Mouse (Mus musculus): Measurements from ENCODE around the gene Hnrnpul1.

Gene Hnrnpul1

GRCm38 (mm10) chr7:25689603-25690021 is 64.9 kb downstream of the Hnrnpul1 start:
- DNase-seq (ENCODE audit: low spot score in 2 of 2): no peak

DNA sequence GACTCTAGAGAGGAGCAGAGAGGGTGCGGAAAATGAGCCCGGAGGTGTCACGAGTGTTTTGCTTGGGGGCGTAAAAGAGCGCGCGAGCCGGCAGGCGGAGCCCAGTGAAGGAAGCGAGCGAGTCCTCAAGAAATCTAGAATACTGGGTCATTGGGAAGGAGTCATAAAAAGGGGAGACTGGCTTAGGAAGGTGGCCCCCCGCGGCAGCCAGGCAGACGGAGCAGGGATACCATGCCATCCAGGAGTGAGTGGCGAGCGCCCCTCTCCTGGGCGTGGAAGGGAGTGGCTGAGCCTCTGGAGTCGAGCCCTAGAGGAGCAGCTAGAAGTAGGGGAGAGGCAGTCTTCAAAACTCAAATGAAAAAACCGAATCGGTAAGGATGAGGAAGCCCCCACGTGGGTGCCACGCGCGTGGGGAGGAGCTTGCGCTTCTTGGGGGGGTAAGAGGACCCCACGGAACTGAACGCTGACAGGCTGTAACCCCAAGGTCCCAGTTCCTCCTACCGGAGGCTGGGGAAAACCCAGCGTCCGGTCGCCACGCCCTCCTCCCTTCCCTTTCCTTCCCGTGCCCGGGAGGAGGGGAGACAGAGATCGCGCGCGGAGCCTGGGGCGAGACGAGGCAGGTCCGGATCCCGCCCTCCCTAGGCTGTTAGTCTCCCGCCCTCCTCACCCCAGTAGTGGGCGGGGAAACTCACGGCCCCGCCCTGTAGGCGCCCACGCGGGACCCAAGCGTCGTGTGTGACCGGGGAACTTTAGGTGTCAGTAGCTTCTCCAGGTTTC is 65.6 kb downstream of the Hnrnpul1 start:
- DNase-seq (ENCODE audit: low spot score in 2 of 2): no peak

DNA sequence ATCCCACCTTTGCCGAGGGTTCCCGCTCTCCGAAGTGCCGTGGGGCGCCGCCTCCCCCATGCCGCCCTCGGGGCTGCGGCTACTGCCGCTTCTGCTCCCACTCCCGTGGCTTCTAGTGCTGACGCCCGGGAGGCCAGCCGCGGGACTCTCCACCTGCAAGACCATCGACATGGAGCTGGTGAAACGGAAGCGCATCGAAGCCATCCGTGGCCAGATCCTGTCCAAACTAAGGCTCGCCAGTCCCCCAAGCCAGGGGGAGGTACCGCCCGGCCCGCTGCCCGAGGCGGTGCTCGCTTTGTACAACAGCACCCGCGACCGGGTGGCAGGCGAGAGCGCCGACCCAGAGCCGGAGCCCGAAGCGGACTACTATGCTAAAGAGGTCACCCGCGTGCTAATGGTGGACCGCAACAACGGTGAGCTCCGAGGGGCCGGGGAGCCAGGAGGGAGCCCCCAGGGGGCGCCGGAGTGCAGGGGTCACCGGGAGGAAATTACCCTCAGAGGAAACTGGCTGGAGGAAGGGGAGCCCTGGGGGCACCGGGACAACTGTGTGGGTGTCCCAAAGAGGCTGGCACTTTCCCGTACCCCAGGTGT is 66.7 kb downstream of the Hnrnpul1 start:
- no peak for DNase-seq (ENCODE audit: low spot score in 2 of 2)

DNA sequence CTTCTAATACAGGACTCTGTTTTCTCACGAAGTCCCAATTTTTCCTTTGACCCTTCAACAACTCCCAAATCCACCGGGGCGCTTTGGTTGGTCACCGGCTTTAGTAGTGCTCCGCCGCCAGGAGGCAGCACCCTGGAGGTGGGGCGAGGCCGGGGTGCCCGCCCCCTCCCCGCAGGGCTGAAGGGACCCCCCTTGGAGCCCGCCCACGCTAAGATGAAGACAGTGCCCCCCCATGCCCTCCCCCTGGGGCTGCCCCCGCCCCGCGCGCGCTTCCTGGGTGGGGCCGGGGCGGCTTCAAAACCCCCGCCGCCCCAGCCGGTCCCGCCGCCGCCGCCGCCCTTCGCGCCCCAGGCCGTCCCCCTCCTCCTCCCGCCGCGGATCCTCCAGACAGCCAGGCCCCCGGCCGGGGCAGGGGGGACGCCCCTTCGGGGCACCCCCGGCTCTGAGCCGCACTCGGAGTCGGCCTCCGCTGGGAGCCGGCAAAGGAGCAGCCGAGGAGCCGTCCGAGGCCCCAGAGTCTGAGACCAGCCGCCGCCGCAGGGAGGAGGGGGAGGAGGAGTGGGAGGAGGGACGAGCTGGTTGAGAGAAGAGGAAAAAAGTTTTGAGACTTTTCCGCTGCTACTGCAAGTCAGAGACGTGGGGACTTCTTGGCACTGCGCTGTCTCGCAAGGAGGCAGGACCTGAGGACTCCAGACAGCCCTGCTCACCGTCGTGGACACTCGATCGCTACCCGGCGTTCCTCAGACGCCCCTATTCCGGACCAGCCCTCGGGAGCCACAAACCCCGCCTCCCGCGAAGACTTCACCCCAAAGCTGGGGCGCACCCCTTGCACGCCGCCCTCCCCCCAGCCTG is 67.7 kb downstream of the Hnrnpul1 start, which contains the start of gene Tgfb1:
Gene Tgfb1 (plus strand): TSS at position 323 of the 852 bp plus-strand sequence.
- DNase-seq (ENCODE audit: low spot score in 2 of 2): no peak

- DNase-seq (ENCODE audit: low spot score in 2 of 2): no peak
Measured at GRCm38 (mm10) chr7:25685926-25686470, 68.6 kb downstream of the Hnrnpul1 start.

GRCm38 (mm10) chr7:25684659-25685058 is 69.9 kb downstream of the Hnrnpul1 start:
- DNase-seq (ENCODE audit: low spot score in 2 of 2): no peak

GRCm38 (mm10) chr7:25683474-25684180 is 70.9 kb downstream of the Hnrnpul1 start:
- DNase-seq (ENCODE audit: low spot score in 2 of 2): no peak

DNA sequence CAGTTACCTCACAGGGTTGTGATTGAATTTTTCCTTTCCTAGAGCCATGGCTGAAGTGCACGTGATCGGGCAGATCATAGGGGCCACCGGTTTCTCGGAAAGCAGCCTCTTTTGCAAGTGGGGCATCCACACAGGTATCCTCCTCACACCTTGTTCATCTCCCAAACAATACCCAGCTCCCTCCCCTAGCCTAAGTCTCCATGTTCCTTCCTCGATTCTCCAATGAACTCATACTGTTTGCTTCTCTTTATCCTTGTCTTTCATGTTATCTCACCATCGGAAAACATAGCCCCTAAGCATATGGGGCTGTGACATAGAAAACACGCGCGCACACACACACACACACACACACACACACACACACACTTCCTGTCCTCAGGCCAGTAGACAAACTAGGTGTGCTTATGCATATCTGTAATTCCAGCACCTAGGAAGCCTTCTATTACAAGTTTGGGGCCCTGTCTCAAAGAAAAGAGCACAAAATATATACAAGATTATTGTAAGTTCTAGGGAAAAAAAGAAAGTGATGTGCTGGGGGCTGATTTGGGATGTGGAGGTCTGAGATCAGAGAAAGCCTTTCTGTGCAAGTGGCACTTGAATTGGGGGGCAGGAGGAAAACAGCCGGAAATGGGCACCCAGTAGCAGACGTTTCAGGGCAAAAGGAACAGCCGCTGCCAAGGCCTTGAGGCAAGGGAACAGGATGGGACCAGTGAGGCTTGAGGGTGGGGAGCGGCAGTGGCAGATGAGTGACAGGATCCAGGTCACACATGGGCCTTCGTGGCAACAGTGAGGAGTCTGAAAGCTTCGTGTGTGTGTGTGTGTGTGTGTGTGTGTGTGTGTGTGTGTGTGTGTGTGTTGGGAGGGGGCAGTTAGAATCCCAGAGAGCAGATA is 73.0 kb downstream of the Hnrnpul1 start:
- DNase-seq (ENCODE audit: low spot score in 2 of 2): no peak

DNA sequence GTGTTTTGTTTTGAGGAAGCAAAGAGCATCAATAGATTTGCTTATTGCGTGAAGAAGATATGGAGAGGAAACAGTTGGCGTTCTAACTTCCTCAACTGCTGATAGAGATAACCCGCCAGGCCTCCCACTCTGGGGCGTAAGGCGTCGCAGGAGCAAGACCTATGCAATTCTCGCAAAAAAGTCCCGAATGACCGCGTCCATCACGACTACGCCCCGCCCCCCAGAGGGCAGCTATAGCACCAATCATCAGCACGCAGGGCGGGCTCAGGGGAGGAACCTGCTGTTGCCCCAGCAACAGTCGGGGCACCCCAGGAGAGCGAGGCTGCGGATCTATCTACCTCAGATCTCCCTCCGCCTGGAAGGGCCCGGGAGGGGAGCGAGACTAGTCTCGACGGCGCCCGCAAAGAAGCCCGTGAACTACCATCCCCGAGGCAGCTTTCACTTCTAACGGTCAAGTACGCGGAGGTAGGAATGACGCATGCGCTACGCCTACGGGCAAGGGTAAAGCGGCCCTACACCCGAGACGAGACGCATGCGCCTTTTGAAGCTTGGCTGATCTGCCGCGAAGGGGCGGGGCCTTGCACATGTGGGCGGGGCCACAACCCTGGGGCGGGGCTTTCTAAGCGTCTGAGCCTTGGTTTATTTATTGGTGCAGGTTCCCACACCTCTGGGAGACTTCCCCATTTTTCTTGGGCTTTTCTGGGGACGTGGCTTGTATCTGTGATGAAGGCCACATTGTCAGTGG is 73.9 kb downstream of the Hnrnpul1 start, which contains the start of gene B9d2:
Gene B9d2 (plus strand): TSS at position 267 of the 745 bp plus-strand sequence.
- peak; percentile 91 to 92 for DNase-seq (ENCODE audit: low spot score in 2 of 2)

DNA sequence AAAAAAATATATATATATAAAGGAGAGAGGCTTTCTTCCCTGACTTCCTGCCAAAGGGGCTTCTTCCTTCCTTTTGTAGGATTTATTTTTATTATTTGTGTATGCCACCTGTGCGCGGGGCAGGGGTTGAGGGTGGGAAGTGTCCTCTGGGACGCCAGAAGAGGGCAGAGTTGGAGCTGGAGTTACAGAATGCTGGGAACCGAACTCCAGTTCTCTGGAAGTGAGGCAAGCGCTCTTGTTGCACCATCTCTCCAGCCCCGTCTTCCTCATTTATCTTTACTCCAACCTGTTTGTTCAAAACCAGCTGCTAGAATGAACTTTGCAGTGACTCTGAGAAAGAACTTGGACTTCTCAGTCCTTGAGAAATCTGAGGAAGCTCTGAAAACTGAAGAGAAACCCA is 74.6 kb downstream of the Hnrnpul1 start:
- DNase-seq (ENCODE audit: low spot score in 2 of 2): no peak

GRCm38 (mm10) chr7:25677013-25677412 is 77.5 kb downstream of the Hnrnpul1 start:
- no peak for DNase-seq (ENCODE audit: low spot score in 2 of 2)

GRCm38 (mm10) chr7:25676085-25676781 is 78.3 kb downstream of the Hnrnpul1 start:
- DNase-seq (ENCODE audit: low spot score in 2 of 2): peak; percentile 85 to 88

- no peak for DNase-seq (ENCODE audit: low spot score in 2 of 2)
Measured at GRCm38 (mm10) chr7:25675405-25675804, 79.2 kb downstream of the Hnrnpul1 start.

DNA sequence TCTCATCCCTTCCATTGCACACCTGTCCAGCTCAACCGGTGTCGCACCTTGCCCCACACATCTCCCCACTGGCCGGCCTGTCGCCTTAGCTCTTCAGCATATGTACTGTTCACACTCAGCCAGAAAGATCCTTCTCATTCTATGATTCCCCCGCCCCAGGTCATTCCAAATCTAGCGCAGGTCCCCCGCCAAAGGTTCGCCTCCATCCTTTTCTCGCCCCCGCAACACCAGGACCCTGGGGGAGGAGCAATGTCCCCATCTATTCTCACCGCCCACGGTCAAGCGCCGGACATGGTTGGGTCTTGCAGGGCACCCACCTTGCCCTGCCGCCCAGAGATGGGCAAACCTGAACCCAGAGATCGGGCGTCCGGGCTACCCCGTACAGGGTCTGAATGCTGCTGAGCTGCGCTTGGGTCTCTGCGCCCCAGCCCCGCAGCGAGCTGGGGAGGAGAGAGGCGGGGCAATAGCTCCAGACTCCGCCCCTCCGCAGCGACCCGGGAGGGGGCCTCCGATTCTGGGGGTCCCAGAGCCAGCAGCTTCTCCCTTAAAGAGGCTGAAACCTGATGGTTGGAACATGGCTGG is 79.7 kb downstream of the Hnrnpul1 start, which contains the start of gene Tmem91:
Gene Tmem91 (minus strand): TSS at position 448 of the 582 bp plus-strand sequence.
- DNase-seq (ENCODE audit: low spot score in 2 of 2): no peak

GRCm38 (mm10) chr7:25674297-25674696 is 80.3 kb downstream of the Hnrnpul1 start:
- no peak for DNase-seq (ENCODE audit: low spot score in 2 of 2)

- DNase-seq (ENCODE audit: low spot score in 2 of 2): no peak
Measured at GRCm38 (mm10) chr7:25672442-25672841, 82.1 kb downstream of the Hnrnpul1 start.

DNA sequence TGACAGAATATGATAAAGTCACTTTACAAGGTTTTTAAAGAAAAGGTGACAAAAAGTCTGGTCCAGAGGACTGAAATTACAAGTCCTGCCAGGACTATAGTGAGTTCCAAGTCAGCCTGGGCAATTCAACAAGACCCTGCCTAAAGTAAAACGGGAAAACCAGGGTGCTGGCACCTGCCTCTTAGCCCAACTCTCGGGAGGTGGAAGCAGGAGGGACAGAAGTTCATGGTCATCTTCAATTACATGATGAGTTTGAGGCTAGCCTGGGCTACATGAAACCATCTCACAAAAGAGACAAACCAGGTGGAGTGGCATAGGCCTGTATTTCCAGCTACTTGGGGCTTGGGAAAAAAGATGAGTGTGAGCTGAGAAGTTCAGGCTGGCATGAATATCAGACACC is 82.9 kb downstream of the Hnrnpul1 start:
- no peak for DNase-seq (ENCODE audit: low spot score in 2 of 2)

Measured in right cerebral cortex, postnatal 36 days (tissue).